Mouse (Mus musculus) heart, embryonic 14.5 days (tissue): ENCODE data around the gene Fam117a. TPM values are rescaled to one million over a fixed set of nuclear protein-coding genes. Genes with fewer than 3 reads are reported as not detected.

Experiments
- ATAC-seq: fragments of 200-750 bp; cut with Nextera tagmentation; 2 replicates; pipeline ENCODE4 v1.8.0; 2017; ENCODE audit warnings: low read depth, moderate TSS enrichment; ENCODE audit not compliant: insufficient number of reproducible peaks, insufficient read depth, low FRiP score
- H3K27ac ChIP-seq, 2 experiments: fragments of 200-500 bp in 1 of 2; fragments of 300-500 bp in 1 of 2; sonication (generic) in 1 of 2; replicated peaks in 1 of 2; 2 replicates each; pipeline ENCODE4 v1.5.1; 2012 to 2014; ENCODE audit warnings: low read depth in 2 of 2, low read length in 2 of 2, control low read depth in 1 of 2, mild to moderate bottlenecking in 1 of 2, mixed read lengths in 1 of 2; ENCODE audit not compliant: control insufficient read depth in 1 of 2, insufficient read depth in 1 of 2
- H3K27me3 ChIP-seq: fragments of 300-500 bp; sonication (generic); 2 replicates; pipeline ENCODE4 v1.6.1; 2014; ENCODE audit warnings: mild to moderate bottlenecking, low read length, control low read depth; ENCODE audit not compliant: control insufficient read depth, insufficient read depth
- H3K36me3 ChIP-seq: fragments of 300-500 bp; sonication (generic); 2 replicates; pipeline ENCODE4 v1.6.1; 2014; ENCODE audit warnings: mild to moderate bottlenecking, control low read depth, low read length, mixed read lengths; ENCODE audit not compliant: control insufficient read depth, insufficient read depth
- H3K4me1 ChIP-seq, 2 experiments: fragments of 200-500 bp in 1 of 2; fragments of 300-500 bp in 1 of 2; sonication (generic) in 1 of 2; 2 replicates each; pipeline ENCODE4 v1.6.1; 2012 to 2014; ENCODE audit warnings: low read length in 2 of 2, control low read depth in 1 of 2, mixed read lengths in 1 of 2; ENCODE audit not compliant: control insufficient read depth in 2 of 2, insufficient read depth in 2 of 2
- H3K4me2 ChIP-seq: fragments of 300-500 bp; sonication (generic); 2 replicates; pipeline ENCODE4 v1.6.1; 2014; ENCODE audit warnings: mild to moderate bottlenecking, low read length
- H3K4me3 ChIP-seq, 2 experiments: fragments of 200-500 bp in 1 of 2; fragments of 300-500 bp in 1 of 2; sonication (generic) in 1 of 2; 2 replicates each; pipeline ENCODE4 v1.5.1; 2012 to 2014; ENCODE audit warnings: low read length in 2 of 2, mild to moderate bottlenecking in 2 of 2, control low read depth in 1 of 2, low read depth in 1 of 2, moderate library complexity in 1 of 2; ENCODE audit not compliant: control insufficient read depth in 1 of 2, insufficient read depth in 1 of 2
- H3K9ac ChIP-seq: fragments of 300-500 bp; sonication (generic); 2 replicates; pipeline ENCODE4 v1.6.1; 2014; ENCODE audit warnings: mild to moderate bottlenecking, low read length
- H3K9me3 ChIP-seq: fragments of 300-500 bp; sonication (generic); 2 replicates; pipeline ENCODE4 v1.6.1; 2016; ENCODE audit warnings: low read length, control low read depth; ENCODE audit not compliant: control insufficient read depth
- WGBS: fragments of 180-500 bp; shearing (Covaris S2); extraction: QIAGEN DNeasy Blood & Tissue Kit; methylation state at CpG from one replicate; pipeline ENCODE4 v1.1.7; 2014; 5-methylcytosine and 5-hydroxymethylcytosine counted together
- polyA plus RNA-seq: library from polyadenylated mRNA; unstranded; fragments of >200 nt; fragmentation: Nextera tagmentation; extraction: Ambion mirVana; gene quantifications from 2 replicates; pipeline ENCODE4 v1.2.1, GENCODE M21; 2014

The Fam117a gene
- polyA plus RNA-seq, 1 experiment from 2014 or later, result 6.3 TPM

- Histone ChIP-seq H3K27ac (peak overlapping the region; percentile 91 to 94), H3K27me3 (no peaks in the 10 kb centered on the region), H3K36me3 (peaks cover 50% of the 10 kb centered on the region), H3K9ac (peak overlapping the region; percentile 96), H3K4me2 (peak overlapping the region; percentile 81), H3K9me3 (no peaks in the 10 kb centered on the region), H3K4me3 (peak overlapping the region; percentile 92 to 98), H3K4me1 (peaks cover 2 to 10% of the 10 kb centered on the region in 2 experiments; a peak in 3 of 4 replicates)
- under 1% methylated on average over 14 of the region's 14 CpGs for WGBS
- ATAC-seq, result no peak
These were observed 48.1 kb downstream of the Fam117a start for GRCm38 (mm10) chr11:95384973-95385320.

- Histone ChIP-seq H3K36me3 (peaks cover 61% of the 10 kb centered on the region), H3K4me1 (peaks cover 2 to 10% of the 10 kb centered on the region in 2 experiments; a peak in 2 of 4 replicates), H3K27me3 (no peaks in the 10 kb centered on the region), H3K27ac (no peak overlapping the region), H3K4me2 (no peak overlapping the region), H3K9me3 (no peaks in the 10 kb centered on the region), H3K4me3 (no peak overlapping the region), H3K9ac (no peak overlapping the region)
- no peak for ATAC-seq
- WGBS, result 75% methylated on average over 7 of the region's 7 CpGs
These were observed 50.5 kb downstream of the Fam117a start for GRCm38 (mm10) chr11:95387354-95387753.

DNA sequence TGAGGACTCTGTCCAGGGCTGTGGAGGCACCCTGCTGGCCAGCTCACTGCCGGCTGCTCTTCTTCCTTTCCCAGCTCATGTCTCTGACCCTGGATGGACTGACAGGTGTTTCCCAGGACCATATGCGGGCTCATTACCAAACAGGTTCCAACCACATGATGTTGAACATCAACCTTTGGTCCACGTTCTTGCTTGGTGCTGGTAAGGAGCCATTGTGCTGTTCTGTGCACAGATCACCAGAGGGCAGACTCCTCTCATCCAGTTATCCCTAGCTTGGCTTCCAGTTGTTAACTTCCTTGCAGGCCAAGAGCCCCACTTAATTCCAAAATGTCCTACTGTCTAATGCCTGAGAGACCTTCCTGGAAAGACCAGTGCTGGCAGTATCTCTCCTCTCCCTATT, 52.2 kb downstream of the Fam117a start:
- H3K4me3 ChIP-seq, result no peak overlapping the region
- no peak overlapping the region for H3K4me2 ChIP-seq
- H3K9me3 ChIP-seq, result no peaks in the 10 kb centered on the region
- no peak overlapping the region for H3K9ac ChIP-seq
- no peak overlapping the region for H3K27ac ChIP-seq
- H3K27me3 ChIP-seq, result no peaks in the 10 kb centered on the region
- 72% methylated on average over 3 of the region's 3 CpGs for WGBS
- peaks cover 62% of the 10 kb centered on the region for H3K36me3 ChIP-seq
- peaks cover 2 to 10% of the 10 kb centered on the region in 2 experiments; a peak in 2 of 4 replicates for H3K4me1 ChIP-seq
- no peak for ATAC-seq

DNA sequence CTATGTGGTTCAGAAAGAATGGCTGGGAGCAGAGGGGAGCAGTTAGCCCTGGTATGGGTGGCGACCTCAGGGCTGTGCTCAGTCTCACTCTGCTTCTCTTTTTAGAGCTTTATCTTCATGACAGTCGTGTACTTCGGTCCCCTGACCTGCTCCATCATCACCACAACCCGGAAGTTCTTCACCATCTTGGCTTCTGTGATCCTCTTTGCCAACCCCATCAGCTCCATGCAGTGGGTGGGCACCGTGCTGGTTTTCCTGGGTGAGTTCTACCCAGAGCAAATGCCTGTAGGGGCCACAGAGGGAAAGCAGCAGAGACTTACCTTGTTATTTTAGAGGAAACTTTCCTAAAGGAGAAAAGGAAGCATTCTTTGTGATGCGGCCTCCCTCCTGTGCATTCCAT, 53.6 kb downstream of the Fam117a start:
- H3K4me1 ChIP-seq, result peaks cover 0 to 6% of the 10 kb centered on the region in 2 experiments; a peak in 2 of 4 replicates
- H3K9ac ChIP-seq, result no peak overlapping the region
- H3K4me3 ChIP-seq, result no peak overlapping the region
- 88% methylated on average over 6 of the region's 6 CpGs for WGBS
- peaks cover 62% of the 10 kb centered on the region for H3K36me3 ChIP-seq
- no peaks in the 10 kb centered on the region for H3K27me3 ChIP-seq
- no peaks in the 10 kb centered on the region for H3K9me3 ChIP-seq
- H3K27ac ChIP-seq, result no peak overlapping the region
- no peak overlapping the region for H3K4me2 ChIP-seq
- ATAC-seq, result no peak

GRCm38 (mm10) chr11:95391201-95391600, 54.4 kb downstream of the Fam117a start:
- no peaks in the 10 kb centered on the region for H3K4me1 ChIP-seq
- ATAC-seq, result no peak
- H3K36me3 ChIP-seq, result peaks cover 62% of the 10 kb centered on the region
- 76% methylated on average over 4 of the region's 4 CpGs for WGBS
- H3K27me3 ChIP-seq, result no peaks in the 10 kb centered on the region
- no peak overlapping the region for H3K27ac ChIP-seq
- H3K4me2 ChIP-seq, result no peak overlapping the region
- H3K4me3 ChIP-seq, result no peak overlapping the region
- no peak overlapping the region for H3K9ac ChIP-seq
- H3K9me3 ChIP-seq, result no peaks in the 10 kb centered on the region

- Histone ChIP-seq H3K4me1 (no peaks in the 10 kb centered on the region), H3K9me3 (no peaks in the 10 kb centered on the region), H3K27me3 (no peaks in the 10 kb centered on the region), H3K36me3 (peaks cover 57% of the 10 kb centered on the region), H3K4me3 (no peak overlapping the region), H3K4me2 (no peak overlapping the region), H3K9ac (no peak overlapping the region), H3K27ac (no peak overlapping the region)
- 74% methylated on average over 5 of the region's 5 CpGs for WGBS
- ATAC-seq, result no peak
These were observed 54.9 kb downstream of the Fam117a start for GRCm38 (mm10) chr11:95391743-95392142.

DNA sequence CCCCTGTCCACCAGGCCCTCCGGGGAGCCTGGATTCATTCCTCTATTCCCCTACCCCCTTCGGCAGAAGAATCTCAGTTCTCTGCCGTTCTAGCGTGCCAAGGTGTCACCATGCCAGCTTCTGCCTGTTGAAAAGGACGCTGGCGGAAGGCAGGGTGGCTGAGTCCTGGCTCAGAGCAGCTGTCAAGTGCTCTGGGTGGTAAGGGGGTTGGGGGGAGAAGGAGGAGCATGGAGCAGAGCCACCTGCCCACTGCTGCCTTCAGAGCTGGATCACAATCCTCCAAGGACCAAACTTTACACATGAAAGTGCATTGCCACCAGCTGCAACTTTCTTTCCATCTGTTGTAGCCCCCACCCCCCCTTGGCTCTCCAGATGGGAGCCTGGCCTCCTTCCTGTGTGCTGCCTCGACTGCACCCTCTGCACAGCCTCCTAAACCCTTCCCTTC, 55.4 kb downstream of the Fam117a start:
- Histone ChIP-seq H3K27me3 (no peaks in the 10 kb centered on the region), H3K4me2 (no peak overlapping the region), H3K27ac (no peak overlapping the region), H3K4me3 (no peak overlapping the region), H3K9ac (no peak overlapping the region), H3K9me3 (no peaks in the 10 kb centered on the region), H3K36me3 (peaks cover 52% of the 10 kb centered on the region), H3K4me1 (no peaks in the 10 kb centered on the region)
- 55% methylated on average over 7 of the region's 7 CpGs for WGBS
- no peak for ATAC-seq
